Mouse (Mus musculus) heart, embryonic 10.5 days (tissue): ENCODE measurements at regions not wholly inside any gene's neighbourhood (a gene's known extent, or its start where the extent isn't known, plus 50 kb on each side); places are given as distances from the start of the nearest gene placed in this dataset.
A peak's percentile ranks its signal among the peaks of the same experiment; 100 is the strongest.

Source experiments
- DNase-seq: peaks from one replicate; pipeline ENCODE4 v3.0.0-alpha.2; 2017; ENCODE audit warnings: low spot score
- H3K27ac ChIP-seq: fragments of 300-500 bp; sonication (generic); 2 replicates; pipeline ENCODE4 v1.5.1; 2016; ENCODE audit warnings: mild to moderate bottlenecking
- H3K27me3 ChIP-seq: fragments of 300-500 bp; sonication (generic); 2 replicates; pipeline ENCODE4 v1.6.1; 2016; ENCODE audit warnings: mild to moderate bottlenecking; ENCODE audit not compliant: poor library complexity, insufficient read depth, severe bottlenecking
- H3K36me3 ChIP-seq: fragments of 300-500 bp; sonication (generic); 2 replicates; pipeline ENCODE4 v1.6.1; 2016; ENCODE audit warnings: mild to moderate bottlenecking, moderate library complexity
- H3K4me1 ChIP-seq: fragments of 300-500 bp; sonication (generic); 2 replicates; pipeline ENCODE4 v1.6.1; 2016; ENCODE audit warnings: mild to moderate bottlenecking
- H3K4me3 ChIP-seq: fragments of 300-500 bp; sonication (generic); 2 replicates; pipeline ENCODE4 v1.5.1; 2016; ENCODE audit warnings: mild to moderate bottlenecking, moderate library complexity
- H3K9me3 ChIP-seq: fragments of 300-500 bp; sonication (generic); 2 replicates; pipeline ENCODE4 v1.6.1; 2016; ENCODE audit warnings: mild to moderate bottlenecking, moderate library complexity
- WGBS: fragments of 180-500 bp; shearing (Covaris S2); methylation state at CpG from one replicate; pipeline ENCODE4 v1.1.7; 2016; 5-methylcytosine and 5-hydroxymethylcytosine counted together

- peak; percentile 59 for DNase-seq
- WGBS = 85% methylated on average over 12 of the region's 12 CpGs
- Histone ChIP-seq H3K4me1 (peaks cover 15% of the 10 kb centered on the region), H3K27ac (no peak overlapping the region), H3K27me3 (no peaks in the 10 kb centered on the region), H3K4me3 (no peak overlapping the region), H3K36me3 (no peaks in the 10 kb centered on the region), H3K9me3 (no peaks in the 10 kb centered on the region)
These were observed 219.8 kb upstream of the Hs6st1 start for GRCm38 (mm10) chr1:35848160-35848954.

GRCm38 (mm10) chr1:35849406-35850190, 218.6 kb upstream of the Hs6st1 start:
- WGBS = 81% methylated on average over 11 of the region's 11 CpGs
- Histone ChIP-seq H3K4me1 (peaks cover 15% of the 10 kb centered on the region), H3K36me3 (no peaks in the 10 kb centered on the region), H3K27me3 (no peaks in the 10 kb centered on the region), H3K27ac (0 out of 2 replicates have a peak overlapping the region, but pooled peaks have one; percentile 52), H3K4me3 (no peak overlapping the region), H3K9me3 (no peaks in the 10 kb centered on the region)
- peak; percentile 62 for DNase-seq

GRCm38 (mm10) chr1:35850191-35850545, 218.0 kb upstream of the Hs6st1 start:
- 82% methylated on average over 8 of the region's 8 CpGs for WGBS
- Histone ChIP-seq H3K9me3 (no peaks in the 10 kb centered on the region), H3K36me3 (no peaks in the 10 kb centered on the region), H3K27ac (peak overlapping the region; percentile 52; the same call in 1 of the 2 replicates), H3K27me3 (no peaks in the 10 kb centered on the region), H3K4me1 (peaks cover 15% of the 10 kb centered on the region), H3K4me3 (no peak overlapping the region)
- DNase-seq = no peak

GRCm38 (mm10) chr1:35850566-35851085, 217.6 kb upstream of the Hs6st1 start:
- no peaks in the 10 kb centered on the region for H3K27me3 ChIP-seq
- peaks cover 19% of the 10 kb centered on the region for H3K4me1 ChIP-seq
- peak; percentile 61 for DNase-seq
- no peaks in the 10 kb centered on the region for H3K36me3 ChIP-seq
- 74% methylated on average over 9 of the region's 9 CpGs for WGBS
- H3K4me3 ChIP-seq = no peak overlapping the region
- peak overlapping the region; percentile 52; the same call in 1 of the 2 replicates for H3K27ac ChIP-seq
- H3K9me3 ChIP-seq = no peaks in the 10 kb centered on the region

- no peaks in the 10 kb centered on the region for H3K36me3 ChIP-seq
- no peak overlapping the region for H3K4me3 ChIP-seq
- no peaks in the 10 kb centered on the region for H3K9me3 ChIP-seq
- no peaks in the 10 kb centered on the region for H3K27me3 ChIP-seq
- DNase-seq = peak; percentile 67
- H3K4me1 ChIP-seq = peaks cover 23% of the 10 kb centered on the region
- 83% methylated on average over 4 of the region's 4 CpGs for WGBS
- no peak overlapping the region for H3K27ac ChIP-seq
These were observed 216.4 kb upstream of the Hs6st1 start for GRCm38 (mm10) chr1:35851681-35852409.

GRCm38 (mm10) chr1:35853018-35853417, 215.2 kb upstream of the Hs6st1 start:
- Histone ChIP-seq H3K4me3 (no peak overlapping the region), H3K36me3 (no peaks in the 10 kb centered on the region), H3K27ac (no peak overlapping the region), H3K9me3 (no peaks in the 10 kb centered on the region), H3K27me3 (no peaks in the 10 kb centered on the region), H3K4me1 (peaks cover 23% of the 10 kb centered on the region)
- DNase-seq = no peak
- WGBS = 81% methylated on average over 1 of the region's 1 CpGs

- DNase-seq = peak; percentile 39
- Histone ChIP-seq H3K27ac (no peak overlapping the region), H3K4me3 (no peak overlapping the region), H3K9me3 (no peaks in the 10 kb centered on the region), H3K4me1 (peaks cover 18% of the 10 kb centered on the region), H3K27me3 (no peaks in the 10 kb centered on the region), H3K36me3 (no peaks in the 10 kb centered on the region)
- 69% methylated on average over 4 of the region's 4 CpGs for WGBS
These were observed 212.6 kb upstream of the Hs6st1 start for GRCm38 (mm10) chr1:35855650-35856049.

GRCm38 (mm10) chr1:35858342-35858741, 209.9 kb upstream of the Hs6st1 start:
- 56% methylated on average over 3 of the region's 3 CpGs for WGBS
- peak; percentile 56 for DNase-seq
- Histone ChIP-seq H3K9me3 (no peaks in the 10 kb centered on the region), H3K27ac (no peak overlapping the region), H3K27me3 (no peaks in the 10 kb centered on the region), H3K4me1 (peaks cover 14% of the 10 kb centered on the region), H3K36me3 (no peaks in the 10 kb centered on the region), H3K4me3 (no peak overlapping the region)

- no peaks in the 10 kb centered on the region for H3K36me3 ChIP-seq
- no peaks in the 10 kb centered on the region for H3K27me3 ChIP-seq
- 72% methylated on average over 5 of the region's 5 CpGs for WGBS
These were observed 207.4 kb upstream of the Hs6st1 start for GRCm38 (mm10) chr1:35860779-35861178.

GRCm38 (mm10) chr1:35862196-35862595, 206.0 kb upstream of the Hs6st1 start:
- H3K9me3 ChIP-seq = no peaks in the 10 kb centered on the region
- no peaks in the 10 kb centered on the region for H3K27me3 ChIP-seq
- H3K4me1 ChIP-seq = no peaks in the 10 kb centered on the region
- H3K4me3 ChIP-seq = no peak overlapping the region
- H3K27ac ChIP-seq = no peak overlapping the region
- DNase-seq = no peak
- H3K36me3 ChIP-seq = no peaks in the 10 kb centered on the region
- WGBS = 90% methylated on average over 5 of the region's 5 CpGs

More at GRCm38 (mm10) chr1:35860779-35861178, 207.4 kb upstream of the Hs6st1 start:
- Histone ChIP-seq H3K27ac (no peak overlapping the region), H3K4me3 (no peak overlapping the region), H3K4me1 (peaks cover 8% of the 10 kb centered on the region), H3K9me3 (no peaks in the 10 kb centered on the region)
- DNase-seq = peak; percentile 54

GRCm38 (mm10) chr1:35862661-35863060, 205.5 kb upstream of the Hs6st1 start:
- H3K4me1 ChIP-seq = no peaks in the 10 kb centered on the region
- H3K9me3 ChIP-seq = no peaks in the 10 kb centered on the region
- H3K27ac ChIP-seq = no peak overlapping the region
- DNase-seq = no peak
- 72% methylated on average over 2 of the region's 2 CpGs for WGBS
- H3K27me3 ChIP-seq = no peaks in the 10 kb centered on the region
- H3K4me3 ChIP-seq = no peak overlapping the region
- H3K36me3 ChIP-seq = no peaks in the 10 kb centered on the region

- Histone ChIP-seq H3K27me3 (no peaks in the 10 kb centered on the region), H3K4me3 (no peak overlapping the region), H3K4me1 (no peaks in the 10 kb centered on the region), H3K36me3 (no peaks in the 10 kb centered on the region), H3K9me3 (no peaks in the 10 kb centered on the region), H3K27ac (no peak overlapping the region)
- no peak for DNase-seq
- WGBS = 75% methylated on average over 9 of the region's 9 CpGs
These were observed 204.0 kb upstream of the Hs6st1 start for GRCm38 (mm10) chr1:35864246-35864645.
